Mouse (Mus musculus): ENCODE data around the gene Plin3.

GRCm38 (mm10) chr17:56332987-56333386 is 40.3 kb upstream of the Plin3 start:
- TF ChIP-seq EP300 (IDR thresholded peaks at IDR 0.05; ENCODE audit: low read depth), result no peak
- TF ChIP-seq CTCF (IDR thresholded peaks at IDR 0.05; ENCODE audit: low read depth), result peak; percentile 59
